Mouse (Mus musculus) heart, adult 2 months (tissue): ENCODE measurements around the gene Notch4. TPM values are rescaled to one million over a fixed set of nuclear protein-coding genes. Genes with fewer than 3 reads are reported as not detected.

ENCODE experiments used
- DNase-seq, 2 experiments: peaks; one replicate each; pipeline ENCODE4 v3.0.0; 2021
- H3K27ac ChIP-seq: fragments of 200-600 bp; 2 replicates; pipeline ENCODE4 v1.8.1; 2022
- H3K27me3 ChIP-seq: fragments of 200-500 bp; 2 replicates; pipeline ENCODE4 v1.6.1; 2012; ENCODE audit warnings: mild to moderate bottlenecking, low read length, inconsistent platforms, mixed read lengths; ENCODE audit not compliant: control insufficient read depth, insufficient read depth
- H3K36me3 ChIP-seq: fragments of 200-500 bp; 2 replicates; pipeline ENCODE4 v1.6.1; 2012; ENCODE audit warnings: low read length, inconsistent platforms; ENCODE audit not compliant: control insufficient read depth, insufficient read depth
- H3K4me1 ChIP-seq: fragments of 200-500 bp; 2 replicates; pipeline ENCODE4 v1.6.1; 2011; ENCODE audit warnings: low read length; ENCODE audit not compliant: control insufficient read depth, insufficient read depth
- H3K4me3 ChIP-seq: fragments of 200-600 bp; 2 replicates; pipeline ENCODE4 v1.8.1; 2022
- H3K79me2 ChIP-seq: fragments of 200-500 bp; replicated peaks from 2 replicates; pipeline ENCODE4 v1.6.1; 2012; ENCODE audit warnings: mild to moderate bottlenecking, inconsistent platforms, low read length, moderate library complexity, mixed read lengths; ENCODE audit not compliant: control insufficient read depth, insufficient read depth
- H3K9ac ChIP-seq: fragments of 200-500 bp; 2 replicates; pipeline ENCODE4 v1.6.1; 2012; ENCODE audit warnings: low read depth, mild to moderate bottlenecking, control low read depth, inconsistent platforms, low read length, mixed read lengths
- CTCF ChIP-seq: fragments of 200-600 bp; IDR thresholded peaks from 2 replicates; pipeline ENCODE4 v1.8.1; 2022; ENCODE audit warnings: antibody characterized with exemption, mild to moderate bottlenecking, moderate library complexity
- EP300 ChIP-seq: fragments of 200-500 bp; IDR thresholded peaks from 2 replicates; pipeline ENCODE4 v1.6.1; 2011; ENCODE audit warnings: low read depth, low read length, control low read depth; ENCODE audit not compliant: insufficient read depth
- POLR2A ChIP-seq: fragments of 200-500 bp; IDR thresholded peaks from 2 replicates; pipeline ENCODE4 v1.6.1; 2011; ENCODE audit warnings: mild to moderate bottlenecking, low read depth, low read length, control low read depth; ENCODE audit not compliant: insufficient read depth
- WGBS: fragments of 180-500 bp; shearing (Covaris S2); methylation state at CpG from one replicate; pipeline ENCODE4 v1.1.7; 2018; 5-methylcytosine and 5-hydroxymethylcytosine counted together
- intact Hi-C: fragments of 180-260 bp; cut with DNase I; formaldehyde crosslinking; loops from one replicate; pipeline ENCODE4 v1.15.1; 2025
- polyA plus RNA-seq: library from polyadenylated mRNA; depleted of rRNA; stranded (reverse); fragments of >200 nt; gene quantifications from 2 replicates; pipeline ENCODE4 v1.2.3, GENCODE M21; 2012
- total RNA-seq, 2 experiments: library from RNA; stranded (reverse); gene quantifications; 2 replicates each; pipeline ENCODE4 v1.2.3; 2021

Notch4 gene
- total and polyA plus RNA-seq, 3 experiments: 21.4 to 32.3 (median 30.4) TPM

GRCm38 (mm10) chr17:34627093-34627942 lies 63.2 kb downstream of the Notch4 start:
- DNase-seq: peak; percentile 89 to 91
- H3K27me3 ChIP-seq: no peaks in the 10 kb centered on the region
- no peaks in the 10 kb centered on the region for H3K36me3 ChIP-seq
- TF ChIP-seq EP300 (no peak), POLR2A (peak; percentile 67; the same call in 1 of the 2 replicates)
- H3K4me1 ChIP-seq: peaks cover 5% of the 10 kb centered on the region
- H3K79me2 ChIP-seq: no peaks in the 10 kb centered on the region
- peak overlapping the region; percentile 88 for H3K9ac ChIP-seq
- H3K27ac ChIP-seq: peak overlapping the region; percentile 95
- intact Hi-C loops: loop anchor here (2.0 kb wide), 2 partner anchors 21 to 63 kb away; partner anchors contain the start of gene Notch4
- H3K4me3 ChIP-seq: peak overlapping the region; percentile 73
- WGBS: under 1% methylated on average over 41 of the region's 45 CpGs

GRCm38 (mm10) chr17:34627943-34628643 lies 64.0 kb downstream of the Notch4 start, which contains the start of gene Ppt2:
Ppt2 (minus strand) TSS chr17:34628510.
- Histone ChIP-seq H3K4me3 (peak within 1 kb of the TSS; percentile 73), H3K79me2 (no peaks in the 10 kb centered on the region), H3K27me3 (no peaks in the 10 kb centered on the region), H3K9ac (peak within 1 kb of the TSS; percentile 88), H3K4me1 (peaks cover 5% of the 10 kb centered on the region), H3K36me3 (no peaks in the 10 kb centered on the region), H3K27ac (peak within 1 kb of the TSS; percentile 95)
- 2% methylated on average over 29 of the region's 29 CpGs for WGBS
- peak; percentile 76 to 78 for DNase-seq
- intact Hi-C loops: loop anchor here (1.0 to 2.0 kb wide), 3 partner anchors 16 to 63 kb away; partner anchors contain the start of genes Fkbpl and Notch4
- TF ChIP-seq EP300 (no peak), POLR2A (no peak), CTCF (no peak)

- Histone ChIP-seq H3K36me3 (no peaks in the 10 kb centered on the region), H3K27me3 (no peaks in the 10 kb centered on the region), H3K4me1 (peaks cover 5% of the 10 kb centered on the region), H3K27ac (peak overlapping the region; percentile 95), H3K79me2 (no peaks in the 10 kb centered on the region), H3K9ac (no peak overlapping the region), H3K4me3 (peak overlapping the region; percentile 73)
- TF ChIP-seq CTCF (no peak), EP300 (no peak), POLR2A (no peak)
- no peak for DNase-seq
- 54% methylated on average over 5 of the region's 5 CpGs for WGBS
- intact Hi-C loops: loop anchor here (1.0 kb wide), 1 partner anchor 16 kb away; the partner anchor contains the start of gene Fkbpl
Measured at GRCm38 (mm10) chr17:34628644-34628967, 64.5 kb downstream of the Notch4 start.

GRCm38 (mm10) chr17:34629221-34629751 lies 65.2 kb downstream of the Notch4 start, which contains the start of gene Prrt1:
Prrt1 (plus strand) TSS chr17:34629533.
- Histone ChIP-seq H3K27me3 (no peaks in the 10 kb centered on the region), H3K4me3 (peak within 1 kb of the TSS; percentile 73), H3K79me2 (no peaks in the 10 kb centered on the region), H3K9ac (peak within 1 kb of the TSS; percentile 88), H3K27ac (peak within 1 kb of the TSS; percentile 95), H3K36me3 (no peaks in the 10 kb centered on the region), H3K4me1 (peaks cover 5% of the 10 kb centered on the region)
- 23% methylated on average over 16 of the region's 16 CpGs for WGBS
- no peak for DNase-seq
- intact Hi-C loops: no loop called here
- TF ChIP-seq POLR2A (0 out of 2 replicates have a peak, but pooled peaks have one; percentile 26), EP300 (no peak)

- peak overlapping the region; percentile 21 for H3K4me3 ChIP-seq
- TF ChIP-seq CTCF: no peak
- TF ChIP-seq EP300: no peak
- TF ChIP-seq POLR2A: no peak
- 0 out of 2 replicates have a peak overlapping the region, but pooled peaks have one; percentile 4 for H3K9ac ChIP-seq
- intact Hi-C loops: no loop called here
- no peak for DNase-seq
- 51% methylated on average over 12 of the region's 12 CpGs for WGBS
- H3K4me1 ChIP-seq: peaks cover 5% of the 10 kb centered on the region
- no peaks in the 10 kb centered on the region for H3K36me3 ChIP-seq
- no peaks in the 10 kb centered on the region for H3K79me2 ChIP-seq
- H3K27ac ChIP-seq: no peak overlapping the region; the same call in 1 of the 2 replicates
- no peaks in the 10 kb centered on the region for H3K27me3 ChIP-seq
Measured at GRCm38 (mm10) chr17:34629796-34630603, 65.9 kb downstream of the Notch4 start.
